In the genomic region with DNA sequence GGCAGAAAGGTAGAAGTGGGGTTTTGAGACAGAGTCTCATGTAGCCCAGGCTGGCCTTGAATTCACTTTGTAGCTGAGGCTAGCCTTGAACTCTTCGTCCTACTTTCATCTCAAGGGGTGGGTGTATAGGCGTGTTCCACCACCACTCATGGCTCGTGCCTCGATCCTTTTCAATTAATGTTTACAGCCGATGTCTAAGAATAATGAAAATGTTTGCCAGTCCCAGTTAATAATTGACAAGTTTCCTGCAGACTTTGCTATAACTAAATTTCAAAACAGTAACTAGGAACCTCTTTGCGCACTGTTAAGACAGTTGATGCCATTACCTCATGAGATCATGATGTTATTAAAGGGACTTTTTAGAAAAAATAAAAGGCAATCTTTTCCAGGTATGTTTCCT, we compare ENCODE assay signal across 23 mouse cellular contexts. TPM values are rescaled to one million over a fixed set of nuclear protein-coding genes. Genes with fewer than 3 reads are reported as not detected.
A peak's percentile ranks its signal among the peaks of the same experiment; 100 is the strongest.
DNase-seq lines count a peak whose midpoint lies in the region; ATAC-seq lines count a peak whose summit lies in the region.
"Had no signal": no experiment of that assay in that cellular context is flagged by ENCODE, and none has a peak within 500 bp of the region (broad histone marks: within the 10 kb centered on the region; RNA-seq: fewer than 3 reads in every experiment).

No protein-coding gene starts in this region.

- no peaks in the 10 kb centered on the region for H3K36me3 ChIP-seq in heart, embryonic 11.5 days (ENCODE audit: control insufficient read depth, insufficient read depth, low read length)
- no peaks in the 10 kb centered on the region for H3K36me3 ChIP-seq in intestine, embryonic 16.5 days (ENCODE audit: control insufficient read depth, insufficient read depth, low read length)
- no peaks in the 10 kb centered on the region for H3K36me3 ChIP-seq in kidney, embryonic 16.5 days (ENCODE audit: insufficient read depth, low read length)
- H3K36me3 ChIP-seq in limb, embryonic 12.5 days: no peaks in the 10 kb centered on the region
- H3K36me3 ChIP-seq: embryonic facial prominence, embryonic 12.5 days; G1E; hindbrain, embryonic 10.5 days; midbrain, embryonic 10.5 days had no signal

- no peak overlapping the region for H3K4me3 ChIP-seq in heart, embryonic 11.5 days (ENCODE audit: low read depth, low read length)
- H3K4me3 ChIP-seq in intestine, embryonic 16.5 days (ENCODE audit: low read length): no peak overlapping the region
- H3K4me3 ChIP-seq in kidney, embryonic 16.5 days (ENCODE audit: low read length): no peak overlapping the region
- no peak overlapping the region for H3K4me3 ChIP-seq in limb, embryonic 12.5 days (replicated peaks)
- H3K4me3 ChIP-seq: embryonic facial prominence, embryonic 12.5 days; erythroblast, embryonic 14.5 days; heart, adult 2 months; hindbrain, embryonic 10.5 days; midbrain, embryonic 10.5 days had no signal

- no peak for ATAC-seq in heart, embryonic 11.5 days (replicated peaks; ENCODE audit: insufficient number of reproducible peaks, low FRiP score, low TSS enrichment)
- peak; percentile 15; the same call in 1 of the 2 replicates for ATAC-seq in intestine, embryonic 16.5 days
- ATAC-seq in kidney, embryonic 16.5 days (ENCODE audit: low FRiP score, low TSS enrichment): peak; percentile 16; the same call in 1 of the 2 replicates
- no peak for ATAC-seq in limb, embryonic 12.5 days (ENCODE audit: insufficient number of reproducible peaks, insufficient read depth, low FRiP score, low TSS enrichment, low read depth)
- no peak for ATAC-seq in megakaryocyte, adult 5-6 weeks (ENCODE audit: poor library complexity, severe bottlenecking)
- ATAC-seq: activated CD4-positive, CD25-positive, alpha-beta regulatory T cell, adult 4 months; forebrain, embryonic 14.5 days had no signal

- H3K4me2 ChIP-seq in heart, embryonic 11.5 days: no peak overlapping the region
- H3K4me2 ChIP-seq in intestine, embryonic 16.5 days (ENCODE audit: low read depth, low read length): no peak overlapping the region
- peak overlapping the region; percentile 32; the same call in 1 of the 2 replicates for H3K4me2 ChIP-seq in kidney, embryonic 16.5 days (replicated peaks; ENCODE audit: low read depth, low read length)
- H3K4me2 ChIP-seq in limb, embryonic 12.5 days: no peak overlapping the region
- H3K4me2 ChIP-seq: embryonic facial prominence, embryonic 12.5 days had no signal

- DNase-seq in heart, adult 8-10 months (ENCODE audit: low spot score): no peak
- no peak for DNase-seq in lung, adult 18-20 months
- no peak for DNase-seq in retina, embryonic 14.5 days (ENCODE audit: low spot score)
- DNase-seq: adrenal gland, postnatal 14 days; cerebellum, postnatal 10 days; gastrocnemius, postnatal 14 days; heart, adult 2 months; lung, embryonic 14.5 days; lung, postnatal 4 days; right cerebral cortex, postnatal 4 days; thymus, postnatal 14 days had no signal

- WGBS in heart, embryonic 11.5 days (ENCODE audit: insufficient replicate concordance): 83% methylated on average over 6 of the region's 6 CpGs
- WGBS in intestine, embryonic 16.5 days: 47% methylated on average over 6 of the region's 6 CpGs
- 54% methylated on average over 6 of the region's 6 CpGs for WGBS in kidney, embryonic 16.5 days
- 59% methylated on average over 6 of the region's 6 CpGs for WGBS in limb, embryonic 12.5 days

- peak overlapping the region; percentile 46; the same call in 1 of the 2 replicates for H3K27ac ChIP-seq in heart, embryonic 11.5 days (ENCODE audit: low read depth, low read length)
- peak overlapping the region; percentile 66 for H3K27ac ChIP-seq in intestine, embryonic 16.5 days (ENCODE audit: low read length)
- H3K27ac ChIP-seq in kidney, embryonic 16.5 days (ENCODE audit: low read length): peak overlapping the region; percentile 62
- peak overlapping the region; percentile 94 for H3K27ac ChIP-seq in limb, embryonic 12.5 days
- H3K27ac ChIP-seq: heart, adult 2 months had no signal

- no peaks in the 10 kb centered on the region for H3K9me3 ChIP-seq in heart, embryonic 11.5 days (replicated peaks; ENCODE audit: control insufficient read depth, low read length)
- no peaks in the 10 kb centered on the region for H3K9me3 ChIP-seq in intestine, embryonic 16.5 days (ENCODE audit: control insufficient read depth, low read length)
- H3K9me3 ChIP-seq in kidney, embryonic 16.5 days (ENCODE audit: low read length): no peaks in the 10 kb centered on the region
- H3K9me3 ChIP-seq in limb, embryonic 12.5 days: no peaks in the 10 kb centered on the region
- H3K9me3 ChIP-seq: embryonic facial prominence, embryonic 12.5 days; G1E; hindbrain, embryonic 10.5 days; midbrain, embryonic 10.5 days had no signal

- peaks cover 11% of the 10 kb centered on the region for H3K4me1 ChIP-seq in heart, embryonic 11.5 days (ENCODE audit: control insufficient read depth, insufficient read depth, low read length)
- peaks cover 20% of the 10 kb centered on the region for H3K4me1 ChIP-seq in intestine, embryonic 16.5 days (ENCODE audit: control insufficient read depth, insufficient read depth, low read length)
- H3K4me1 ChIP-seq in kidney, embryonic 16.5 days (ENCODE audit: insufficient read depth, low read length): peaks cover 38% of the 10 kb centered on the region
- H3K4me1 ChIP-seq in limb, embryonic 12.5 days (replicated peaks): peaks cover 66% of the 10 kb centered on the region

- no peak overlapping the region for H3K9ac ChIP-seq in heart, embryonic 11.5 days (ENCODE audit: low read depth, low read length)
- H3K9ac ChIP-seq in intestine, embryonic 16.5 days (ENCODE audit: low read depth, low read length): no peak overlapping the region
- no peak overlapping the region for H3K9ac ChIP-seq in kidney, embryonic 16.5 days (replicated peaks; ENCODE audit: low read length)
- H3K9ac ChIP-seq in limb, embryonic 12.5 days (replicated peaks): no peak overlapping the region
- H3K9ac ChIP-seq: embryonic facial prominence, embryonic 12.5 days; lung, embryonic 14.5 days had no signal

- H3K27me3 ChIP-seq in heart, embryonic 11.5 days (ENCODE audit: control insufficient read depth, insufficient read depth, low read length): no peaks in the 10 kb centered on the region
- H3K27me3 ChIP-seq in intestine, embryonic 16.5 days (replicated peaks; ENCODE audit: control insufficient read depth, insufficient read depth, low read length): no peaks in the 10 kb centered on the region
- H3K27me3 ChIP-seq in kidney, embryonic 16.5 days (ENCODE audit: insufficient read depth, low read length): no peaks in the 10 kb centered on the region
- H3K27me3 ChIP-seq in limb, embryonic 12.5 days: no peaks in the 10 kb centered on the region
- H3K27me3 ChIP-seq: embryonic facial prominence, embryonic 12.5 days had no signal

RNA-seq across cellular contexts. Expression of gene Tanc1, which starts 13.6 kb away (rescaled TPM):
- polyA plus RNA-seq in heart, embryonic 11.5 days (2014; fragmentation: Nextera tagmentation; extraction: Ambion mirVana): 26.0 and 30.6 TPM in 2 replicates
- 10 to 100 TPM; 21.4 to 25.3 (median 24.6) TPM for total RNA-seq in heart, adult 8-10 months (2022)
- 20.8 and 21.5 TPM in 2 replicates for polyA plus RNA-seq in intestine, embryonic 16.5 days (2015; fragmentation: Nextera tagmentation; extraction: Ambion mirVana)
- 52.3 and 64.2 TPM in 2 replicates for polyA plus RNA-seq in kidney, embryonic 16.5 days (2015; fragmentation: Nextera tagmentation; extraction: Ambion mirVana)
- 60.7 and 70.6 TPM in 2 replicates for polyA plus RNA-seq in limb, embryonic 12.5 days (2016; fragmentation: Nextera tagmentation; extraction: Ambion mirVana)
- total RNA-seq in megakaryocyte, adult 5-6 weeks (2015): 1.2 and 1.7 TPM in 2 replicates
- total RNA-seq in megakaryocyte, adult 5-6 weeks (2017): 1.7 and 5.7 TPM in 2 replicates

Comparison
In these comparisons a context has a peak if more than half of its experiments do, and no peak if none do; other contexts are left out.
1. ATAC-seq: peak in intestine, embryonic 16.5 days (single experiment) and kidney, embryonic 16.5 days (single experiment); none in heart, embryonic 11.5 days (single experiment), limb, embryonic 12.5 days (single experiment) and megakaryocyte, adult 5-6 weeks (single experiment).
2. Peak in every context shown above with its lines, with median percentiles within 50 percentile points of each other: H3K27ac ChIP-seq.